Mouse (Mus musculus) embryo, embryonic 11 days (tissue): ENCODE data around the gene Anks1.
"Not testable (repeated sequence)": the region's sequence is repeated elsewhere in the genome, so short reads cannot be mapped to it uniquely, and the experiment has no call there.

ENCODE experiments used
- DNase-seq: peaks from one replicate; pipeline ENCODE4 v3.0.0-alpha.2; 2015

Gene Anks1

DNA sequence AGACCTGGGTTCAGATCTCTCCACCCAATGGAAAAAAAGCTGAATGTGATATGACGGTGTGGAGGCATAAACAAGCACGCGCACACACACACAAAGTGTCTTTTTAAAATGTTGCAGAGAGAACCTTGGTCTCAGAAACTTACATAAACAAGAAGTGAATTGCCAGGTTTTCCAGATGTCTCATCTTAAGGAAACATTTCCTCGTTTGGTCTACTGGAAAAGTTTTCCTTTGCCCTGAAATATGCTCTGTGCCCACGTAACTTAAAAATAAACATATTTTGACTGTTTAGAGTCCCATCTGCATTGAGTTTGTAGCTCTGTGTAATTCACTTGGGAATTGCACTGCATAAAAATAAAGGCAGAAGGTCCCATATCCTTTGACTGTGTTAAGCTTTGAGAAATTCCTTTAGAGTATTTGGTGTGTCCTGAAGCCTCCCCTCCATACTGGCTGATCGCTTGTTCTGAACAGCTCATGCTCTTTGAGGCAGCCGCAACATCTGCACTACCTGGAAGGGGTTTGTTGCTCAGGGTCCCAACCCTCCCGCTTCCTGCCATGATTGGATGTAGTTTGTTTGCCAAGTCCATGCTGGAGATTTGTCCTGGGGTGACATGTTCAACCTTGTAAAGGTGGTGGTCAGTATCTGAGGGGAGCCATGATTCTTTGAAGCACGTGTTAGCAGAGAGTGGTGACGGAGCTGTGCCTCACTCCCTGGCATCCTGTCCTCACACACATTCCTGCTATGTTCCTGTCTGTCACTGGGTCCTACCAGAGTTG is 25.2 kb downstream of the Anks1 start:
- DNase-seq = no peak

DNA sequence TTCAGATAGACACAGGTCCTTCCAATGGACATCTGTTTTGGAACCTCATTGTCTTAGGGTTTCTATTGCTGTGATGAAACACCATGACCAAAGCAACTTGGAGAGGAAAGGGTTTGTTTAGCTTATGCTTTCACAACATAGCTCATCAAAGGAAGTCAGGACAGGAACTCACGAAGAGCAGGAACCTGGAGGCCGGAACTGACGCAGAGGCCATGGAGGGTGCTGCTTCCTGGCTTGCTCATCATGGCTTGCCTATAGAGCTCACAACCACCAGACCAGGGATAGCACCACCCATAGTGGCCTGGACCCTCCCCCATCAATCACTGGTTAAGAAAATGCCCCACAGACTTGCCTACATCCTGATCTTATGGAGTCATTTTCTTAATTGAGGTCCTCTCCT is 26.0 kb downstream of the Anks1 start:
- no peak for DNase-seq

DNA sequence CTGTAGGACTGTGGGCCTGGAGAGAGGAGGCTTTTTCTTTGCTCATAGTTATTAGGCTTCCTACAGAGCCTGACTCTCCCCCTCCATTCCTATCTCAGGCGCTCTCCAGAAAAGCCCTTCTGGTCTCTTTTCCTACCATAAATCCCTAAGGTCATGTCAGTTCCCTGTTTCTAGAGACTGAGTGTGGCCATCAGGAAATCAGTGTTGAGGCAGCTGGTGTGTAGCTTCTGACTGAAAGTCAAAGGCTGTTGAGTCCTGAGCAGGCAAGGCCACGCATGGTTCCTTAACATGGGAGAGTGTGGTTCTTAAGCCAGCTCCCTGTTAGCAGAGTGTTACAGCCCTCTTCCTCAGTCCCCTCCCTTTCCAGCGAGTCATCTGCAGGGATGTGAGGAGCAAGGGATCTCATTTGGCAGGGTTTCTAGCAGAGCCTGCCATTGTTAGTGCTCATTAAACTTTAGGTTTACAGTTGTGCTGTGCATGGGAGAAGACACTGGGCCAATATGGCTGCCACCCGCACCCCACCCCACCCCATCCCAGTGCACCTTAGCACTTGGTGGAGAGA is 28.0 kb downstream of the Anks1 start:
- no peak for DNase-seq

DNA sequence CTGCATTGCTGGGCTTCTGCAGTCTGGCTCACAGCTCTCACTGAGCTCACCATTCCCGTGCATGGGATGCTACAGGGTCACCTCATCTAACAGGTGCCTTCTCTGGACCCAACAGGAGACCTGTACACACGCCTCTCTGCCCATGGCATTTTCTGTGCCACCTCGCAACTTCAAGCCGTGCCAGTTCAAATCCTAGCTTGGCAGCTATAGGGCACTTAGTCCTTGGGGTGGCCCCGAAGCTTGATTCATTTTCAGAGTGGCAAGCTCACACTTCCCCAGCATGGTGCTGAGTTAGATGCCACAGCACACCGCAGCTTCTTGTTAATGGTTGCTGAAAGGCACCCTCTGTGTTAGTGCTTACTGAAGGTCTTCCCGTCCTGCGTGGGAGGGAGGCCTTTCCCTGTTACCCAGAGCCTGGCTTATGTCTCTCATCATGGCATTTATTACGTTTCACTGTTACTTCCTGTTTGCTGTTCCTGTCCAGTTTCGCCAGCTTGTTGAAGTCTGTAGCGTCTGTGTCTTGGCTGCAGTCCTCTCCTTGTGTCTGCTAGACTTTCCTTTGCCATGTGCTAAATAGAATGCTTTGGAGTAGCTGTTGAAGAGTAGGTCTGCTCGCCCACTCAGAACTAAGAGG is 29.1 kb downstream of the Anks1 start:
- peak; percentile 22 for DNase-seq

DNA sequence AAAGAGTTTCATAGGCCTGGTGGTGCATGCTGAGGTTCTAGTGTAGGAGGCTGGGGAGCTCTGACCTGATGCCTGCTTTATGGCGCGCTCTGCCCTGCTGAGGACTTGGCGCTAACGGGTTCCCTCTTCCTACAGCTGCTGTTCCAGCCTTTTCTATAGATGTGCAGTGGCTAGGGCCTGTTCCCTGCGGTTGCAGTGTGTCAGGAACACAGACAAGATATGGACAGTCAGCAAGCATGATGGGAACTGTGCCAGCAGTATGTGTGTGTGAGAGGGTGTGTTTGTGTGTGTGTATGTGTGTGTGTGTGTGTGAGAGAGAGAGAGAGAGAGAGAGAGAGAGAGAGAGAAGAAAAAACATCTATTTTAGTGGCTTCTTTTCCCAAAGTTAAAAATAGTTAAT is 29.9 kb downstream of the Anks1 start:
- DNase-seq = no peak

DNA sequence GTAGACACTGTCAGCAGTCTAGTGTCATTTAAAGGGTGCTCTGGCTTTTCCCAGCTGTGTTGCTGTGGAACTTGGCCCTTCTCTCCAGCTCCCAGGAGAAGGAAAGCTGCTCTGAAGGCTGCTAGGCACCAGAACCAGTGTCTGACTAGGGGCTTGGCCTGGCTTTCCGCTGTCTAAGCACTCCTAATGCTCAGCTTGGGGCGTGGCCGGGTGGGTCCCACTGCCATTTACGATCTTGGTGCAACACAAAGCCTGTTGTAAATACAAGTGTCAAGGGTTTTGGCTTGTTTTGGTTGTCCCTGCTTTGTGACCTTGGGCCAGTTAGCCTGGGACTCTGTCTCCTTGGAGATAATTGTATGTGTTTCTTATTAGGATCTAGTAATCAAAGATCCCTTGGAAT is 31.2 kb downstream of the Anks1 start:
- peak; percentile 21 for DNase-seq

GRCm38 (mm10) chr17:27941178-27941577 is 32.1 kb downstream of the Anks1 start:
- DNase-seq = no peak

GRCm38 (mm10) chr17:27941698-27942097 is 32.6 kb downstream of the Anks1 start:
- DNase-seq = no peak

- DNase-seq = no peak
These were observed 33.0 kb downstream of the Anks1 start for GRCm38 (mm10) chr17:27942131-27942530.

DNA sequence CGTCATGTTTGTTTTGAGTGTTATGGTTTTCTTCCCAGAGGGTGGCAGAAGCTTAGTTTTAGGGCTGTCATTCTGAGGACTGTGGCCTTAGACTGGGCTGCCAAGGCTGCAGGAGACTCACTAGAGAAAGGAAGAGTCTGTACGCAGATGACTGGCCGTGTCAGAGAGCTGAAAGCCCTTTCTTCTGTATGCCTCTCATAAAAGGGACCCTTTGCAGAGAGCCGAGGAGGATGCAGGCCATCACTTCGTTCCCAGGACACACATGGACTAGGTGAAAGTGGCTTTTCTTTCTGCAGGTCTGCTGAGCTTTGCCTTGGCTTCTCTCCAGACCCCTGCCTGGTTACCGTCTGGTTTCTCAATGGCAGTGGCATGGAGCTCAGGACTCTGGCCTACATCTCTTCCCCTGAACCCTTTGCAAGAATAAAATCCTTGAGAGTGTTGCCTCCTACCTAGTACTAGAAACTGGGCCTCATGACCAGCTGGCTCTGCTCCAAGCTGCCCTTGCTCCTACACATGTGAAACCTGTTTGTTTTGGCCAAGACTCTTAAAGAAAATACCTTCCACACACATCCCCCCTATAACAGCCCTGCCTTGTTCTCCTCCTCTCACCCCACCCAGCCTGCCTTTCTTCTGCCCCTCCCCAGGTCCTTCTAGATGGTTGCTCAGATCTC is 36.6 kb downstream of the Anks1 start:
- no peak for DNase-seq

GRCm38 (mm10) chr17:27946371-27946770 is 37.3 kb downstream of the Anks1 start:
- no peak for DNase-seq

- no peak for DNase-seq
These were observed 38.0 kb downstream of the Anks1 start for GRCm38 (mm10) chr17:27947155-27947554.

- no peak for DNase-seq
These were observed 44.0 kb downstream of the Anks1 start for GRCm38 (mm10) chr17:27953136-27953535.

- DNase-seq = no peak
These were observed 45.7 kb downstream of the Anks1 start for GRCm38 (mm10) chr17:27954629-27955402.

DNA sequence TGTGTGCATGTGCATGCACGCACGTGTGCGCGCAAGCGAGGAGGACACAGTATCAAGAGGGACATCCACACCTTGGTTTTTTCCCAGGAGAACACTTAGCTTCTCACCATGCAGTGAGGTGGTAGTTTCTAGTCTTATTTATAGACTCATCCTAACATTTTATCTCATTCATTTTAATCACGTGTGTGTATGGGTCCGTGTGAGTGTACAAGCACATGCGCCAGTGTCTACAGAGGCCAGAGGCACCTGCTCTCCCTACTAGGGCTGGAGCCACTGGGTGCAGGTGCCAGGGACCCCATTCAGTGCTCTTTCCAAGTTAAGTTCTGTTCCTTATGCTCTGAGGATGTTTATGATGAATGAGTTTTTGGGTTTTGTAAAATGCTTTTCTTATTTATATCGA is 48.5 kb downstream of the Anks1 start:
- DNase-seq = no peak

DNA sequence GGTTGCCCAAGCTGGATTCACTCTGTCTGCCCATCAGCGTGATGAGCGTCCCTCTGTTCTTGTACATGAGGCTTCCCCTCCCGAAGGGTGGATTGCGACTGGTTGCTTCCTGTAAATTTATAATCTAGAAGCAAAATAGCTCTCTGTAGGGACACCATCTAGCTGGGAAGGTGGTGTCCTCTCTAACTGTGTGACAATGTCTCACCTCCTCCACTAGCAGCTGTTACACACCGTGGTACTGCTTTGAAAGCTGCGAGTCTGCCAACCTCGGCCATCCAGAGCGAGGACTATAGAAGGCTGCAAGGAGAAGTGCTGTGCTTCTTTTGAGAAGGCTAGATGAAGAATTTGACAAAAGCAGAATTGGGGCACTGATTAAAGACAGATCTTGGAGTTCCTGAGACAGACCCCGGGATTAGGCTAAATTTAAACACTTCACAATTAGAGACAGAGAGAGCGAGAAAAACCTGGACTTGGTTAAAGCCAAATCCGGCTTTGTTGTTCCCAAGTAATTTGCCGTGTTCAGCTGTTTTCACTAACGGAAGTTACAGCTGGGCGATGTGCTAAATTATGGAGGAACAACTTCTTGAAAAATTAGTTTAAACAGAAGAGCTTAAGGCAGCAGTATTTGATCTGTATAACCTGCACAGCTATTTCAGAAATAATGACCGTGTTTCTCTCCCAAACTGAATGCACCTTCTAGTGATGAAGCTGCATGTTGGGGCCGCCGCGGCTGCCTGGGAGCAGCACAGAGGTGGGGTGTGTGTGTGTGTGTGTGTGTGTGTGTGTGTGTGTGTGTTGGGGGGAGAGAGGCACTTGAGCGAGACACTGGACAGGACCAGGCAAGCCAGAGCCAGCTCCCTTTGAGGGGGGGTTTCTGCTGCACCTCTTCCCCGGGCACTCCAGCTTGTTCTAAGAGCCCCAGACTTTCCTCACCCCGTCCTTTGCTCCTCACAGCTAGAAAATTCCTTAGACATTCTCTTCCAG is 51.3 kb downstream of the Anks1 start:
- peak; percentile 19 for DNase-seq

DNA sequence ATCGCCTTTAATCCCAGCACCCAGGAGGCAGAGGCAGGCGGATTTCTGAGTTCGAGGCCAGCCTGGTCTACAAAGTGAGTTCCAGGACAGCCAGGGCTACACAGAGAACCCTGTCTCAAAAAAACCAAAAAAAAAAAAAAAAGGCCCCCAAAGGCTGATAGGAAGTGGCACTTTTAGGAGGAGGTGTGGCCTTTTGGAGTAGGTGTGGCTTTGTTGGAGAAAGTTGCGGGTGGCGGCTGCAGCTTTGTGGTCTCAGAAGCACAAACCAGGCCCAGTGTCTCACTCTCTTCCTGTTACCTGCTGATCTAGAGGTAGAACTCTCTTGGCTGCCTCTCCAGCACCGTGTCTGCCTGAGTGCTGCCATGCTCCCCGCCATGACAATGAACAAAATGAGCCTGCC is 54.0 kb downstream of the Anks1 start:
- DNase-seq = not testable (repeated sequence)

- no peak for DNase-seq
These were observed 55.5 kb downstream of the Anks1 start for GRCm38 (mm10) chr17:27964607-27965006.

DNA sequence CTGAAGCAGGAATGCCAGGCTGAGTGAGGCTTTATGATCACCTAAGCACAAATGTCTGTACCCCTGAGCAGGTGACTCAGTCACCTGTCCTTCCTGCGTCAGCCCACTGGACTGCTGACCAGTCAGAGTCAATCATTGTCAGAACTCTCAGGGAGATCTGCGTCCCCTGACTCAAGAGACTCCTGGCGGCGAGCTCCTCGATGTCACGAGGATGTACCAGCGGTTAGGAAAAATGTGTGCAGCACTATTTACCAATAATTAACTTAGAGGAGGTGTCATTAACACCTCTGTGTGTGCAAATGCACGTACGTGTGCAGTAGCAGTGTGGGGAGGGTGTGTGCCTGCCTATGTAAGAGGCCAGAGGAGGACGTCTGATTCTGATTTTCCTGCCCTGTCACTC is 56.2 kb downstream of the Anks1 start:
- DNase-seq = no peak

DNA sequence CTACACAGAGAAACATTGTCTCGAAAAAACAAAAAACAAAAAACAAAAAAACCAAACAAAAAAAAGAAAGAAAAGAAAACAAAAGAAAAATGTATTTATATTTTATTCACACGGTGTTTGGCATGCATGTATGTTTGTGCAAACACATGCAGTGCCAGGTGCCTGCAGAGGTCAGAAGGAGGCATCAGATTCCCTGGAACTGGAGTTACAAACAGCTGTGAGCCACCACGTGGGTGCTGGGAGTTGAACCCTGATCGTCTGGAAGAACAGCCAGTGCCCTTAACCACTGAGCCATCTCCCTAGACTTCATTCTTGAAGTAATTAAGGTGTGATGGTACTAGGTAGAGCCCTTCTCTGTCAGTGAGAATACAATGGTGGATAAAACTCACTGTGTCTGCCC is 57.0 kb downstream of the Anks1 start:
- DNase-seq = no peak

- no peak for DNase-seq
These were observed 57.5 kb downstream of the Anks1 start for GRCm38 (mm10) chr17:27966508-27967021.
